Mouse (Mus musculus) right cerebral cortex, postnatal 14 days (tissue): Measurements from ENCODE around the gene Ncmap.

Experiments
- DNase-seq: peaks from one replicate; pipeline ENCODE4 v3.0.0; 2022

Gene Ncmap

GRCm38 (mm10) chr4:135337376-135337942 lies 60.6 kb downstream of the Ncmap start:
- DNase-seq: no peak

DNA sequence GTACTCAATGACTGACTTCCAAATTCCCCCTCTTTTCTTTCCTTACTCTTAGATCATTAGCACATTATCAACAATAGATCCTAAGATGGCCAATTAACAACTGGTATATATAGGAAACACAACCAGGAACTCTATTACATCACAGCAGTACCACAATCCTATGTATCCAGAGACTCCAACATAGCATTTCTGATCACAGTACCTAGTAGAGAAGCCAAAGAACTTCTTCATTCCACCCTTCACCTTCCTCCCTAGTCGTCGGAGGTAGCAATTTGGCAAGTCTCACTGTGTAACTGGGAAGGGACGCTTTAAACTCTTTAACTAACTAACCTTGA lies 62.0 kb downstream of the Ncmap start:
- no peak for DNase-seq

DNA sequence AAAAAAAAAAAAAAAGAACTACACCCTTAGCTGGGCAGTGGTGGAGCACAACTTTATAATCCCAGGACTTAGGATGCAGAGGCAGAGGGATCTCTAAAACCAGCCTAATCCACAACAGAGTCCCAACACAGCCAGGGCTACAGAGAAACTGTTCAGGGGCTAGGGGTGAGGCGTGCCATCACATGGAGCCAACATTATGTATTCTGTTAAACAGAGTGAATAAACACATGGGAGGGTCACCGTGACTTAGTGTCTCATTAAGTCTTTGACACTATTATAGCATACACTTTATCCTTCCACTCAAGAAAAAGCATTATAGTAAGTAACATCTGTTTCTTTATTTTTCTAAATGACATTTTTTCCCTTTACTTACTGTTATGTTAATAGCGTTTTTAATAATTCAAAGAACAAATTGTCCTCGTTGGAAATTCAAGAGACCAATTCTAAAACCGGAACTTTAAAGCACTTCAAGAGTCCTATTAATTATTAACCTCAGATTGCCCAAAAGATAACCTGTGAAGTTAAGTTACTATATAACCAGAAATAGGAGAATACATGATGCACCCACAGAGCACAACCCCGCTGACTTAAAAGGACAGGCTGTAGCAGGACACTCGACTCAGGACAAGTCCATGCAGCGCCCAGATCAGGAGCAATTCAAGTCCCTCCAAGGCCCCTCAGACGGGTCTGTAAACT lies 62.6 kb downstream of the Ncmap start:
- no peak for DNase-seq

DNA sequence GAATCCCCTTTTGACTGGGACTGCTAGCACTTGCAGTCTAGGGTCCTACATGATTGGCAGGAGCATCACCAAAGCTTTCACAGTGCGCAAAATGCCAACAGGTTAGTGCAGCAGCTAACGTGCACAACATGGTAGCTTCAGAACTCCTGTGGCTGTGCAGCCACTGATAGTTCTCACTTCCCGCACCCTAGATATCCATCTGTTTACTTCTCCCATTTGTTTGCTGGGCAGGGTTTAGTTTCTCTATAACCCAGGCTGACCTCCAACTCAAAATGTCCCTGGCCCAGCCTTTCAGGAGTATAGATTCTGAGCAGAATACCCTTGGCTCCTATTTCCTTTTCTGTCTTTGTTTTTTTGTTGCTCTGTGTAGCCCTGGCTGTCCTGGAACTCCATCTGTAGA lies 71.6 kb downstream of the Ncmap start:
- DNase-seq: no peak

- DNase-seq: no peak
These were observed 72.0 kb downstream of the Ncmap start for GRCm38 (mm10) chr4:135326046-135326445.

DNA sequence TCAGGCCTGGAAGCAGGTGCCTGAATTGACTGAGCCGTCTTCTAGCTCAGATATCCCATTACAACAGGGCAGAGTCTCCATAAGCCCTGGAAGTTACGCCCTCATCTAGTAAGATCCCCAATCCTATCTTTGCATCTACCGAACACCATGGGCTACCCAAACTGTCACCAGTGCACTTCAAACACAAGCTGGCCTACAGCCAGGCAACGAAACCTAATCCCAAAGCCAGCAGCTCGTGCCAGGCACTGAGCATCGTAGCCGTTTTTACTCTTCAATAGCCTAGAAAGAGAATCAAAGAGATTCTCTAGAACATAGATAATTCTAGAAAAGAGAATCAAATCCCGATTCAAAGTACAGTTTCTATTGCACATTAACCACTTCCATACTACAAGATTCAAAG lies 75.0 kb downstream of the Ncmap start:
- no peak for DNase-seq
